Mouse (Mus musculus) kidney, embryonic 16.5 days (tissue): ENCODE measurements at regions not wholly inside any gene's neighbourhood (a gene's known extent, or its start where the extent isn't known, plus 50 kb on each side); places are given as distances from the start of the nearest gene placed in this dataset.
"Not testable (repeated sequence)": the region's sequence is repeated elsewhere in the genome, so short reads cannot be mapped to it uniquely, and the experiment has no call there.

Source experiments
- ATAC-seq: fragments of 200-750 bp; cut with Nextera tagmentation; 2 replicates; pipeline ENCODE4 v1.8.0; 2017; ENCODE audit warnings: moderate TSS enrichment; ENCODE audit not compliant: low FRiP score, low TSS enrichment
- H3K27ac ChIP-seq: fragments of 300-500 bp; sonication (generic); 2 replicates; pipeline ENCODE4 v1.5.1; 2014; ENCODE audit warnings: low read length
- H3K27me3 ChIP-seq: fragments of 300-500 bp; sonication (generic); 2 replicates; pipeline ENCODE4 v1.6.1; 2014; ENCODE audit warnings: low read length, control low read depth, mixed read lengths; ENCODE audit not compliant: insufficient read depth
- H3K36me3 ChIP-seq: fragments of 300-500 bp; sonication (generic); 2 replicates; pipeline ENCODE4 v1.6.1; 2014; ENCODE audit warnings: low read length, control low read depth, mixed read lengths; ENCODE audit not compliant: insufficient read depth
- H3K4me1 ChIP-seq: fragments of 300-500 bp; sonication (generic); 2 replicates; pipeline ENCODE4 v1.6.1; 2014; ENCODE audit warnings: low read length, control low read depth, mixed read lengths; ENCODE audit not compliant: insufficient read depth
- H3K4me2 ChIP-seq: fragments of 300-500 bp; sonication (generic); replicated peaks from 2 replicates; pipeline ENCODE4 v1.6.1; 2014; ENCODE audit warnings: low read depth, low read length
- H3K4me3 ChIP-seq: fragments of 300-500 bp; sonication (generic); 2 replicates; pipeline ENCODE4 v1.5.1; 2014; ENCODE audit warnings: mild to moderate bottlenecking, low read length
- H3K9ac ChIP-seq: fragments of 300-500 bp; sonication (generic); replicated peaks from 2 replicates; pipeline ENCODE4 v1.6.1; 2014; ENCODE audit warnings: low read length
- H3K9me3 ChIP-seq: fragments of 300-500 bp; sonication (generic); 2 replicates; pipeline ENCODE4 v1.6.1; 2016; ENCODE audit warnings: low read length, control low read depth
- WGBS: fragments of 180-500 bp; shearing (Covaris S2); extraction: QIAGEN DNeasy Blood & Tissue Kit; methylation state at CpG from one replicate; pipeline ENCODE4 v1.1.7; 2014; 5-methylcytosine and 5-hydroxymethylcytosine counted together

- no peak overlapping the region for H3K27ac ChIP-seq
- 47% methylated on average over 7 of the region's 7 CpGs for WGBS
- H3K9me3 ChIP-seq = no peaks in the 10 kb centered on the region
- H3K36me3 ChIP-seq = no peaks in the 10 kb centered on the region
- no peaks in the 10 kb centered on the region for H3K27me3 ChIP-seq
- no peak overlapping the region for H3K4me2 ChIP-seq
- no peak overlapping the region for H3K9ac ChIP-seq
- no peak overlapping the region for H3K4me3 ChIP-seq
- no peak for ATAC-seq
- H3K4me1 ChIP-seq = no peaks in the 10 kb centered on the region
Observed at GRCm38 (mm10) chr4:10707016-10707657, 167.2 kb upstream of the 2610301B20Rik start.

- Histone ChIP-seq H3K4me1 (no peaks in the 10 kb centered on the region), H3K9me3 (no peaks in the 10 kb centered on the region), H3K36me3 (no peaks in the 10 kb centered on the region), H3K4me3 (no peak overlapping the region), H3K27me3 (no peaks in the 10 kb centered on the region), H3K27ac (no peak overlapping the region), H3K9ac (no peak overlapping the region), H3K4me2 (no peak overlapping the region)
- ATAC-seq = no peak
- 47% methylated on average over 2 of the region's 2 CpGs for WGBS
Observed at GRCm38 (mm10) chr4:10707658-10708056, 166.6 kb upstream of the 2610301B20Rik start.

GRCm38 (mm10) chr4:10711939-10712533 is 162.3 kb upstream of the 2610301B20Rik start:
- Histone ChIP-seq H3K9me3 (no peaks in the 10 kb centered on the region), H3K9ac (no peak overlapping the region), H3K4me1 (no peaks in the 10 kb centered on the region), H3K4me3 (no peak overlapping the region), H3K4me2 (no peak overlapping the region), H3K27me3 (no peaks in the 10 kb centered on the region), H3K36me3 (no peaks in the 10 kb centered on the region), H3K27ac (no peak overlapping the region)
- 60% methylated on average over 11 of the region's 11 CpGs for WGBS
- no peak for ATAC-seq

GRCm38 (mm10) chr4:10723341-10723740 is 151.0 kb upstream of the 2610301B20Rik start:
- Histone ChIP-seq H3K9ac (no peak overlapping the region), H3K9me3 (no peaks in the 10 kb centered on the region), H3K27me3 (no peaks in the 10 kb centered on the region), H3K4me1 (no peaks in the 10 kb centered on the region), H3K4me2 (no peak overlapping the region), H3K27ac (no peak overlapping the region), H3K4me3 (no peak overlapping the region), H3K36me3 (no peaks in the 10 kb centered on the region)
- 81% methylated on average over 4 of the region's 4 CpGs for WGBS
- ATAC-seq = no peak

GRCm38 (mm10) chr4:10727894-10728293 is 146.4 kb upstream of the 2610301B20Rik start:
- H3K9ac ChIP-seq = no peak overlapping the region
- H3K36me3 ChIP-seq = no peaks in the 10 kb centered on the region
- H3K4me2 ChIP-seq = no peak overlapping the region
- no peak for ATAC-seq
- no peaks in the 10 kb centered on the region for H3K4me1 ChIP-seq
- WGBS = 66% methylated on average over 3 of the region's 3 CpGs
- no peaks in the 10 kb centered on the region for H3K27me3 ChIP-seq
- no peaks in the 10 kb centered on the region for H3K9me3 ChIP-seq
- H3K27ac ChIP-seq = no peak overlapping the region
- H3K4me3 ChIP-seq = no peak overlapping the region

- H3K27ac ChIP-seq = no peak overlapping the region
- H3K27me3 ChIP-seq = no peaks in the 10 kb centered on the region
- no peaks in the 10 kb centered on the region for H3K36me3 ChIP-seq
- no peak overlapping the region for H3K9ac ChIP-seq
- no peaks in the 10 kb centered on the region for H3K4me1 ChIP-seq
- no peak for ATAC-seq
- H3K9me3 ChIP-seq = no peaks in the 10 kb centered on the region
- 83% methylated on average over 3 of the region's 3 CpGs for WGBS
- no peak overlapping the region for H3K4me2 ChIP-seq
- no peak overlapping the region for H3K4me3 ChIP-seq
Observed at GRCm38 (mm10) chr4:10745207-10745606, 129.1 kb upstream of the 2610301B20Rik start.

- Histone ChIP-seq H3K4me1 (no peaks in the 10 kb centered on the region), H3K9me3 (no peaks in the 10 kb centered on the region), H3K27me3 (no peaks in the 10 kb centered on the region), H3K27ac (no peak overlapping the region), H3K4me3 (no peak overlapping the region), H3K9ac (no peak overlapping the region), H3K4me2 (no peak overlapping the region), H3K36me3 (no peaks in the 10 kb centered on the region)
- ATAC-seq = no peak
- 76% methylated on average over 8 of the region's 8 CpGs for WGBS
Observed at GRCm38 (mm10) chr4:10748816-10749215, 125.5 kb upstream of the 2610301B20Rik start.

GRCm38 (mm10) chr4:10750377-10751062 is 123.8 kb upstream of the 2610301B20Rik start:
- H3K4me3 ChIP-seq, H3K27ac ChIP-seq, ATAC-seq, H3K9me3 ChIP-seq, H3K9ac ChIP-seq, H3K4me1 ChIP-seq, H3K27me3 ChIP-seq, H3K4me2 ChIP-seq, H3K36me3 ChIP-seq: not testable (repeated sequence)
- 81% methylated on average over 6 of the region's 6 CpGs for WGBS

GRCm38 (mm10) chr4:10753176-10753575 is 121.1 kb upstream of the 2610301B20Rik start:
- Histone ChIP-seq H3K4me2 (no peak overlapping the region), H3K9ac (no peak overlapping the region), H3K27ac (no peak overlapping the region), H3K27me3 (no peaks in the 10 kb centered on the region), H3K4me1 (no peaks in the 10 kb centered on the region), H3K36me3 (no peaks in the 10 kb centered on the region), H3K4me3 (no peak overlapping the region), H3K9me3 (no peaks in the 10 kb centered on the region)
- no peak for ATAC-seq
- 80% methylated on average over 5 of the region's 5 CpGs for WGBS

- ATAC-seq = no peak
- H3K9ac ChIP-seq = no peak overlapping the region
- no peaks in the 10 kb centered on the region for H3K4me1 ChIP-seq
- no peak overlapping the region for H3K4me2 ChIP-seq
- 94% methylated on average over 4 of the region's 4 CpGs for WGBS
- no peaks in the 10 kb centered on the region for H3K27me3 ChIP-seq
- H3K36me3 ChIP-seq = no peaks in the 10 kb centered on the region
- H3K4me3 ChIP-seq = no peak overlapping the region
- no peak overlapping the region for H3K27ac ChIP-seq
- no peaks in the 10 kb centered on the region for H3K9me3 ChIP-seq
Observed at GRCm38 (mm10) chr4:10759491-10759890, 114.8 kb upstream of the 2610301B20Rik start.
